Mouse (Mus musculus): ENCODE measurements at regions not wholly inside any gene's neighbourhood (a gene's known extent, or its start where the extent isn't known, plus 50 kb on each side); places are given as distances from the start of the nearest gene placed in this dataset.
"Not testable (repeated sequence)": the region's sequence is repeated elsewhere in the genome, so short reads cannot be mapped to it uniquely, and the experiment has no call there.

GRCm38 (mm10) chr10:85749549-85749948 lies 79.7 kb upstream of the Pwp1 start:
- not testable (repeated sequence) for TF ChIP-seq POLR2A (IDR thresholded peaks at IDR 0.05; ENCODE audit: control insufficient read depth, extremely low read depth, insufficient read depth, low read length, poor library complexity); CTCF (IDR thresholded peaks at IDR 0.05; ENCODE audit: borderline replicate concordance, control insufficient read depth, extremely low read depth, insufficient read depth, low read length, poor library complexity)

Measured in thymus, adult 2 months (tissue).